Mouse (Mus musculus) kidney, postnatal 0 days (tissue): ENCODE data around the gene D630003M21Rik. TPM values are rescaled to one million over a fixed set of nuclear protein-coding genes. Genes with fewer than 3 reads are reported as not detected.
A peak's percentile ranks its signal among the peaks of the same experiment; 100 is the strongest.

Experiments used
- ATAC-seq: fragments of 200-750 bp; cut with Nextera tagmentation; replicated peaks from 2 replicates; pipeline ENCODE4 v1.8.0; 2017; ENCODE audit warnings: low read depth, moderate number of reproducible peaks, moderate TSS enrichment, moderate library complexity; ENCODE audit not compliant: low FRiP score
- DNase-seq: peaks from one replicate; pipeline ENCODE4 v3.0.0-alpha.2; 2016; ENCODE audit warnings: low spot score
- H3K27ac ChIP-seq: fragments of 300-500 bp; sonication (generic); 2 replicates; pipeline ENCODE4 v1.5.1; 2014; ENCODE audit warnings: mild to moderate bottlenecking
- H3K27me3 ChIP-seq: fragments of 300-500 bp; sonication (generic); 2 replicates; pipeline ENCODE4 v1.6.1; 2014; ENCODE audit warnings: low read length, mixed read lengths; ENCODE audit not compliant: insufficient read depth
- H3K36me3 ChIP-seq: fragments of 300-500 bp; sonication (generic); 2 replicates; pipeline ENCODE4 v1.6.1; 2014; ENCODE audit warnings: low read length, mixed read lengths; ENCODE audit not compliant: insufficient read depth
- H3K4me1 ChIP-seq: fragments of 300-500 bp; sonication (generic); replicated peaks from 2 replicates; pipeline ENCODE4 v1.6.1; 2014; ENCODE audit warnings: antibody characterized with exemption, low read length, mixed read lengths; ENCODE audit not compliant: insufficient read depth
- H3K4me2 ChIP-seq: fragments of 300-500 bp; sonication (generic); 2 replicates; pipeline ENCODE4 v1.6.1; 2014; ENCODE audit warnings: mild to moderate bottlenecking, low read length, moderate library complexity, mixed read lengths
- H3K4me3 ChIP-seq: fragments of 300-500 bp; sonication (generic); replicated peaks from 2 replicates; pipeline ENCODE4 v1.5.1; 2014; ENCODE audit warnings: low read depth, low read length
- H3K9ac ChIP-seq: fragments of 300-500 bp; sonication (generic); 2 replicates; pipeline ENCODE4 v1.6.1; 2014; ENCODE audit warnings: low read depth, low read length
- H3K9me3 ChIP-seq: fragments of 300-500 bp; sonication (generic); replicated peaks from 2 replicates; pipeline ENCODE4 v1.6.1; 2016; ENCODE audit warnings: low read length, inconsistent platforms, mixed read lengths
- CTCF ChIP-seq: IDR thresholded peaks from 2 replicates; pipeline ENCODE4 v1.5.1; 2016; ENCODE audit warnings: antibody characterized with exemption, low read depth, mild to moderate bottlenecking, moderate library complexity
- WGBS: fragments of 180-500 bp; shearing (Covaris S2); extraction: QIAGEN DNeasy Blood & Tissue Kit; methylation state at CpG from one replicate; pipeline ENCODE4 v1.1.7; 2014; 5-methylcytosine and 5-hydroxymethylcytosine counted together
- polyA plus RNA-seq: library from polyadenylated mRNA; unstranded; fragments of >200 nt; fragmentation: Nextera tagmentation; extraction: Ambion mirVana; gene quantifications from 2 replicates; pipeline ENCODE4 v1.2.1, GENCODE M21; 2015

The D630003M21Rik gene
- polyA plus RNA-seq, 1 experiment from 2014 or later = 4.0 TPM

GRCm38 (mm10) chr2:158270017-158270416, 41.0 kb upstream of the D630003M21Rik start:
- Histone ChIP-seq H3K9ac (no peak overlapping the region), H3K27ac (no peak overlapping the region), H3K9me3 (no peaks in the 10 kb centered on the region), H3K36me3 (no peaks in the 10 kb centered on the region), H3K27me3 (no peaks in the 10 kb centered on the region), H3K4me3 (no peak overlapping the region), H3K4me1 (0 out of 2 replicates have a peak, but pooled peaks cover 4% of the 10 kb centered on the region), H3K4me2 (no peak overlapping the region)
- TF ChIP-seq CTCF = no peak
- WGBS = 74% methylated on average over 8 of the region's 8 CpGs
- DNase-seq = no peak
- ATAC-seq = no peak

- H3K27me3 ChIP-seq = no peaks in the 10 kb centered on the region
- no peaks in the 10 kb centered on the region for H3K4me1 ChIP-seq
- no peaks in the 10 kb centered on the region for H3K9me3 ChIP-seq
- no peak overlapping the region for H3K27ac ChIP-seq
- H3K9ac ChIP-seq = no peak overlapping the region
- 79% methylated on average over 3 of the region's 3 CpGs for WGBS
- TF ChIP-seq CTCF = no peak
- no peak overlapping the region for H3K4me3 ChIP-seq
- ATAC-seq = no peak
- DNase-seq = no peak
- H3K4me2 ChIP-seq = no peak overlapping the region
- H3K36me3 ChIP-seq = no peaks in the 10 kb centered on the region
Observed at GRCm38 (mm10) chr2:158264877-158265276, 35.9 kb upstream of the D630003M21Rik start.

- DNase-seq = no peak
- no peaks in the 10 kb centered on the region for H3K27me3 ChIP-seq
- H3K9me3 ChIP-seq = no peaks in the 10 kb centered on the region
- no peak overlapping the region for H3K4me3 ChIP-seq
- H3K36me3 ChIP-seq = no peaks in the 10 kb centered on the region
- H3K4me1 ChIP-seq = peaks cover 6% of the 10 kb centered on the region; the same call in 1 of the 2 replicates
- no peak overlapping the region for H3K27ac ChIP-seq
- no peak overlapping the region for H3K4me2 ChIP-seq
- no peak overlapping the region for H3K9ac ChIP-seq
- TF ChIP-seq CTCF = no peak
- WGBS = 71% methylated on average over 8 of the region's 8 CpGs
- no peak for ATAC-seq
Observed at GRCm38 (mm10) chr2:158259498-158259897, 30.5 kb upstream of the D630003M21Rik start.

GRCm38 (mm10) chr2:158258781-158259180, 29.8 kb upstream of the D630003M21Rik start:
- peak overlapping the region; percentile 18; the same call in 1 of the 2 replicates for H3K4me2 ChIP-seq
- DNase-seq = peak; percentile 76

GRCm38 (mm10) chr2:158258005-158258418, 29.0 kb upstream of the D630003M21Rik start, which contains the start of gene Bpi:
TSS of gene Bpi (plus strand) at chr2:158258094.
- 0 out of 2 replicates have a peak within 1 kb of the TSS, but pooled peaks have one; percentile 2 for H3K9ac ChIP-seq
- H3K27me3 ChIP-seq = no peaks in the 10 kb centered on the region
- no peak for ATAC-seq
- H3K4me2 ChIP-seq = peak within 1 kb of the TSS; percentile 18; the same call in 1 of the 2 replicates
- no peak for TF ChIP-seq CTCF
- no peaks in the 10 kb centered on the region for H3K9me3 ChIP-seq
- peaks cover 6% of the 10 kb centered on the region; the same call in 1 of the 2 replicates for H3K4me1 ChIP-seq
- H3K27ac ChIP-seq = no peak within 1 kb of the TSS
- no peak within 1 kb of the TSS for H3K4me3 ChIP-seq
- no peak for DNase-seq
- H3K36me3 ChIP-seq = no peaks in the 10 kb centered on the region
- 49% methylated on average over 18 of the region's 18 CpGs for WGBS

More at GRCm38 (mm10) chr2:158258781-158259180, 29.8 kb upstream of the D630003M21Rik start:
- WGBS = 21% methylated on average over 11 of the region's 12 CpGs
- ATAC-seq = peak; percentile 55; the same call in 1 of the 2 replicates
- Histone ChIP-seq H3K27ac (no peak overlapping the region), H3K9me3 (no peaks in the 10 kb centered on the region), H3K27me3 (no peaks in the 10 kb centered on the region), H3K36me3 (no peaks in the 10 kb centered on the region), H3K4me3 (no peak overlapping the region), H3K9ac (no peak overlapping the region), H3K4me1 (peaks cover 6% of the 10 kb centered on the region; the same call in 1 of the 2 replicates)
- peak; percentile 86 for TF ChIP-seq CTCF

- 7% methylated on average over 5 of the region's 5 CpGs for WGBS
- H3K27ac ChIP-seq = no peak overlapping the region
- DNase-seq (peak; percentile 52), ATAC-seq (no peak)
- peaks cover 6% of the 10 kb centered on the region; the same call in 1 of the 2 replicates for H3K4me1 ChIP-seq
- H3K36me3 ChIP-seq = no peaks in the 10 kb centered on the region
- H3K4me2 ChIP-seq = no peak overlapping the region
- no peak for TF ChIP-seq CTCF
- no peaks in the 10 kb centered on the region for H3K9me3 ChIP-seq
- H3K4me3 ChIP-seq = no peak overlapping the region
- 0 out of 2 replicates have a peak overlapping the region, but pooled peaks have one; percentile 2 for H3K9ac ChIP-seq
- no peaks in the 10 kb centered on the region for H3K27me3 ChIP-seq
Observed at GRCm38 (mm10) chr2:158256894-158257293, 27.9 kb upstream of the D630003M21Rik start.
